Mouse (Mus musculus): ENCODE results near the gene Hyal3.
"Not testable (repeated sequence)": the region's sequence is repeated elsewhere in the genome, so short reads cannot be mapped to it uniquely, and the experiment has no call there.

Hyal3 gene

GRCm38 (mm10) chr9:107550491-107551116, 30.0 kb upstream of the Hyal3 start:
- no peak for DNase-seq (ENCODE audit: low spot score in 2 of 2)

- DNase-seq (ENCODE audit: low spot score in 2 of 2), result peak in 1 of 2 experiments; percentile 74
Observed at GRCm38 (mm10) chr9:107551117-107551889, 29.3 kb upstream of the Hyal3 start, which contains the start of gene Rassf1. TSS of gene Rassf1 (plus strand) at chr9:107551555.

- DNase-seq (ENCODE audit: low spot score in 2 of 2), result no peak
Observed at GRCm38 (mm10) chr9:107551890-107552355, 28.7 kb upstream of the Hyal3 start.

GRCm38 (mm10) chr9:107552690-107553393, 27.8 kb upstream of the Hyal3 start:
- no peak for DNase-seq (ENCODE audit: low spot score in 2 of 2)

- DNase-seq (ENCODE audit: low spot score in 2 of 2), result no peak
Observed at GRCm38 (mm10) chr9:107553541-107554318, 26.9 kb upstream of the Hyal3 start.

GRCm38 (mm10) chr9:107554319-107554825, 26.2 kb upstream of the Hyal3 start:
- DNase-seq (ENCODE audit: low spot score in 2 of 2), result peak; percentile 86 to 92

GRCm38 (mm10) chr9:107555031-107555457, 25.6 kb upstream of the Hyal3 start:
- peak in 1 of 2 experiments; percentile 76 for DNase-seq (ENCODE audit: low spot score in 2 of 2)

GRCm38 (mm10) chr9:107555701-107556100, 24.9 kb upstream of the Hyal3 start:
- DNase-seq (ENCODE audit: low spot score in 2 of 2), result no peak

- DNase-seq (ENCODE audit: low spot score in 2 of 2), result no peak
Observed at GRCm38 (mm10) chr9:107556346-107556745, 24.3 kb upstream of the Hyal3 start.

GRCm38 (mm10) chr9:107563029-107563581, 17.5 kb upstream of the Hyal3 start, which contains the start of gene Tusc2:
TSS of gene Tusc2 (plus strand) at chr9:107563255.
- peak; percentile 89 to 95 for DNase-seq (ENCODE audit: low spot score in 2 of 2)

GRCm38 (mm10) chr9:107565556-107565955, 15.1 kb upstream of the Hyal3 start:
- DNase-seq (ENCODE audit: low spot score in 2 of 2), result not testable (repeated sequence)

GRCm38 (mm10) chr9:107566041-107566709, 14.4 kb upstream of the Hyal3 start:
- DNase-seq (ENCODE audit: low spot score in 2 of 2), result peak; percentile 76 to 85

GRCm38 (mm10) chr9:107566855-107567254, 13.8 kb upstream of the Hyal3 start:
- DNase-seq (ENCODE audit: low spot score in 2 of 2), result no peak

- peak in 1 of 2 experiments; percentile 40 for DNase-seq (ENCODE audit: low spot score in 2 of 2)
Observed at GRCm38 (mm10) chr9:107567702-107568319, 12.8 kb upstream of the Hyal3 start, which contains the start of gene Hyal2. TSS of gene Hyal2 (plus strand) at chr9:107567945.

- DNase-seq (ENCODE audit: low spot score in 2 of 2), result peak; percentile 79 to 88
Observed at GRCm38 (mm10) chr9:107568331-107569261, 12.0 kb upstream of the Hyal3 start.

- DNase-seq (ENCODE audit: low spot score in 2 of 2), result no peak
Observed at GRCm38 (mm10) chr9:107569270-107569669, 11.3 kb upstream of the Hyal3 start.

GRCm38 (mm10) chr9:107570016-107570415, 10.6 kb upstream of the Hyal3 start:
- no peak for DNase-seq (ENCODE audit: low spot score in 2 of 2)

- no peak for DNase-seq (ENCODE audit: low spot score in 2 of 2)
Observed at GRCm38 (mm10) chr9:107570845-107571244, 9.8 kb upstream of the Hyal3 start.

All from urinary bladder, postnatal 36 days (tissue).